Mouse (Mus musculus) forebrain, embryonic 16.5 days (tissue): ENCODE results near the gene Cep95. TPM values are rescaled to one million over a fixed set of nuclear protein-coding genes. Genes with fewer than 3 reads are reported as not detected.

Experiments used
- ATAC-seq: fragments of 200-750 bp; cut with Nextera tagmentation; 2 replicates; pipeline ENCODE4 v1.8.0; 2017; ENCODE audit warnings: mild to moderate bottlenecking, moderate library complexity
- H3K27ac ChIP-seq: fragments of 300-500 bp; sonication (generic); 2 replicates; pipeline ENCODE4 v1.5.1; 2014; ENCODE audit warnings: low read length, control low read depth
- H3K27me3 ChIP-seq: fragments of 300-500 bp; sonication (generic); replicated peaks from 2 replicates; pipeline ENCODE4 v1.6.1; 2014; ENCODE audit warnings: low read length; ENCODE audit not compliant: control insufficient read depth, insufficient read depth
- H3K36me3 ChIP-seq: fragments of 300-500 bp; sonication (generic); 2 replicates; pipeline ENCODE4 v1.6.1; 2014; ENCODE audit not compliant: control insufficient read depth, insufficient read depth
- H3K4me1 ChIP-seq: fragments of 300-500 bp; sonication (generic); replicated peaks from 2 replicates; pipeline ENCODE4 v1.6.1; 2014; ENCODE audit warnings: low read length; ENCODE audit not compliant: control insufficient read depth, insufficient read depth
- H3K4me2 ChIP-seq: fragments of 300-500 bp; sonication (generic); 2 replicates; pipeline ENCODE4 v1.6.1; 2014; ENCODE audit warnings: mild to moderate bottlenecking, low read length, control low read depth
- H3K4me3 ChIP-seq: fragments of 300-500 bp; sonication (generic); replicated peaks from 2 replicates; pipeline ENCODE4 v1.5.1; 2014; ENCODE audit warnings: mild to moderate bottlenecking, low read length, control low read depth
- H3K9ac ChIP-seq: fragments of 300-500 bp; sonication (generic); replicated peaks from 2 replicates; pipeline ENCODE4 v1.6.1; 2014; ENCODE audit warnings: low read depth, low read length, control low read depth
- H3K9me3 ChIP-seq: fragments of 300-500 bp; sonication (generic); 2 replicates; pipeline ENCODE4 v1.6.1; 2016; ENCODE audit warnings: low read length; ENCODE audit not compliant: control insufficient read depth
- WGBS: fragments of 180-500 bp; shearing (Covaris S2); extraction: QIAGEN DNeasy Blood & Tissue Kit; methylation state at CpG from one replicate; pipeline ENCODE4 v1.1.7; 2014; 5-methylcytosine and 5-hydroxymethylcytosine counted together
- polyA plus RNA-seq: library from polyadenylated mRNA; unstranded; fragments of >200 nt; fragmentation: Nextera tagmentation; extraction: Ambion mirVana; gene quantifications from 2 replicates; pipeline ENCODE4 v1.2.1, GENCODE M21; 2015

Cep95 gene
- polyA plus RNA-seq, 1 experiment from 2014 or later: 22.5 TPM

GRCm38 (mm10) chr11:106751039-106752018 is 37.7 kb upstream of the Cep95 start, which contains the start of gene Milr1:
Gene Milr1, plus strand, starts transcription at chr11:106751226.
- Histone ChIP-seq H3K9ac (no peak within 1 kb of the TSS), H3K4me1 (no peaks in the 10 kb centered on the region), H3K4me2 (no peak within 1 kb of the TSS), H3K9me3 (no peaks in the 10 kb centered on the region), H3K36me3 (no peaks in the 10 kb centered on the region), H3K27ac (no peak within 1 kb of the TSS), H3K4me3 (no peak within 1 kb of the TSS), H3K27me3 (no peaks in the 10 kb centered on the region)
- WGBS: 89% methylated on average over 17 of the region's 17 CpGs
- ATAC-seq: no peak

GRCm38 (mm10) chr11:106752103-106752502 is 36.9 kb upstream of the Cep95 start:
- Histone ChIP-seq H3K9ac (no peak overlapping the region), H3K27ac (no peak overlapping the region), H3K36me3 (no peaks in the 10 kb centered on the region), H3K4me2 (no peak overlapping the region), H3K4me3 (no peak overlapping the region), H3K27me3 (no peaks in the 10 kb centered on the region), H3K9me3 (no peaks in the 10 kb centered on the region), H3K4me1 (no peaks in the 10 kb centered on the region)
- no peak for ATAC-seq
- WGBS: 89% methylated on average over 7 of the region's 7 CpGs

- Histone ChIP-seq H3K4me2 (no peak overlapping the region), H3K4me3 (no peak overlapping the region), H3K27ac (no peak overlapping the region), H3K9ac (no peak overlapping the region), H3K4me1 (no peaks in the 10 kb centered on the region), H3K36me3 (no peaks in the 10 kb centered on the region), H3K9me3 (no peaks in the 10 kb centered on the region), H3K27me3 (no peaks in the 10 kb centered on the region)
- no peak for ATAC-seq
- WGBS: 91% methylated on average over 6 of the region's 6 CpGs
These were observed 35.7 kb upstream of the Cep95 start for GRCm38 (mm10) chr11:106753314-106753713.

GRCm38 (mm10) chr11:106755583-106755982 is 33.5 kb upstream of the Cep95 start:
- Histone ChIP-seq H3K4me1 (no peaks in the 10 kb centered on the region), H3K27ac (no peak overlapping the region), H3K4me2 (no peak overlapping the region), H3K4me3 (no peak overlapping the region), H3K27me3 (no peaks in the 10 kb centered on the region), H3K9me3 (no peaks in the 10 kb centered on the region), H3K36me3 (no peaks in the 10 kb centered on the region), H3K9ac (no peak overlapping the region)
- ATAC-seq: no peak
- WGBS: 13% methylated on average over 5 of the region's 5 CpGs

- ATAC-seq: no peak
- no peak overlapping the region for H3K9ac ChIP-seq
- no peaks in the 10 kb centered on the region for H3K9me3 ChIP-seq
- no peaks in the 10 kb centered on the region for H3K4me1 ChIP-seq
- H3K4me3 ChIP-seq: no peak overlapping the region
- H3K4me2 ChIP-seq: no peak overlapping the region
- H3K36me3 ChIP-seq: no peaks in the 10 kb centered on the region
- no peak overlapping the region for H3K27ac ChIP-seq
- 93% methylated on average over 3 of the region's 3 CpGs for WGBS
- H3K27me3 ChIP-seq: no peaks in the 10 kb centered on the region
These were observed 30.0 kb upstream of the Cep95 start for GRCm38 (mm10) chr11:106759028-106759427.

GRCm38 (mm10) chr11:106760511-106760910 is 28.5 kb upstream of the Cep95 start:
- H3K27ac ChIP-seq: no peak overlapping the region
- no peak for ATAC-seq
- 90% methylated on average over 5 of the region's 5 CpGs for WGBS
- no peak overlapping the region for H3K9ac ChIP-seq
- H3K4me3 ChIP-seq: no peak overlapping the region
- no peaks in the 10 kb centered on the region for H3K4me1 ChIP-seq
- H3K36me3 ChIP-seq: no peaks in the 10 kb centered on the region
- no peak overlapping the region for H3K4me2 ChIP-seq
- no peaks in the 10 kb centered on the region for H3K27me3 ChIP-seq
- no peaks in the 10 kb centered on the region for H3K9me3 ChIP-seq

- ATAC-seq: no peak
These were observed 26.8 kb upstream of the Cep95 start for GRCm38 (mm10) chr11:106762139-106762799.

GRCm38 (mm10) chr11:106762800-106763185 is 26.3 kb upstream of the Cep95 start:
- Histone ChIP-seq H3K4me1 (no peaks in the 10 kb centered on the region), H3K27ac (no peak overlapping the region), H3K27me3 (no peaks in the 10 kb centered on the region), H3K4me2 (no peak overlapping the region), H3K9me3 (no peaks in the 10 kb centered on the region), H3K9ac (no peak overlapping the region), H3K4me3 (no peak overlapping the region), H3K36me3 (peaks cover 6% of the 10 kb centered on the region)
- 75% methylated on average over 9 of the region's 9 CpGs for WGBS
- no peak for ATAC-seq

More at GRCm38 (mm10) chr11:106762139-106762799, 26.8 kb upstream of the Cep95 start:
- no peaks in the 10 kb centered on the region for H3K9me3 ChIP-seq
- H3K27me3 ChIP-seq: no peaks in the 10 kb centered on the region
- H3K27ac ChIP-seq: no peak overlapping the region
- no peak overlapping the region for H3K4me2 ChIP-seq
- 52% methylated on average over 5 of the region's 5 CpGs for WGBS
- no peak overlapping the region for H3K9ac ChIP-seq
- H3K4me3 ChIP-seq: no peak overlapping the region
- no peaks in the 10 kb centered on the region for H3K4me1 ChIP-seq
- peaks cover 2% of the 10 kb centered on the region; the same call in 1 of the 2 replicates for H3K36me3 ChIP-seq

- Histone ChIP-seq H3K36me3 (peaks cover 19% of the 10 kb centered on the region), H3K4me2 (no peak overlapping the region), H3K27ac (no peak overlapping the region), H3K9ac (no peak overlapping the region), H3K9me3 (no peaks in the 10 kb centered on the region), H3K27me3 (no peaks in the 10 kb centered on the region), H3K4me1 (no peaks in the 10 kb centered on the region), H3K4me3 (no peak overlapping the region)
- WGBS: 92% methylated on average over 4 of the region's 4 CpGs
- no peak for ATAC-seq
These were observed 22.4 kb upstream of the Cep95 start for GRCm38 (mm10) chr11:106766611-106767162.
